Mouse (Mus musculus): ENCODE measurements around the gene Maml2. TPM values are rescaled to one million over a fixed set of nuclear protein-coding genes. Genes with fewer than 3 reads are reported as not detected.

The Maml2 gene
- total RNA-seq, 2 experiments from 2014 or later = 20.5 to 22.8 TPM

DNA sequence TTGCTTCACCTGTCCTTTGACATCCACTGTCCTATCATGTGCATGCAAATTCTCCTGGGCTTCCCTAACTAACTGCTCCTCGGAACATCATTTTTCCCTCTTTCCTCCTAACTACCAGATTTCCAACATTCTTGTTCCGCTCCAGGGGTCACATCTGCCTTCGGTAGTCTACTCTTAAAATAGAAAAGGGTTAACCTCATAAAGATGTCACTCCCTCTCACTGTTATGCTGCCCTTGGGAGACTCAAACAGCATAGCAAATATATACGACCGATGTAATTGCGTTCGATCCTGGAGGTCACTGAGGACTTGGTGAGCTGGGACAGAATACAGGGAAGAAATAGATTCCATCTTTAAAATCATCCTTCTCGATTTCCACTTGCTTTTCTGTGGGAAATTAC, 11.0 kb downstream of the Maml2 start:
- no peak for DNase-seq (ENCODE audit: extremely low spot score in 1 of 2, low spot score in 1 of 2)

DNA sequence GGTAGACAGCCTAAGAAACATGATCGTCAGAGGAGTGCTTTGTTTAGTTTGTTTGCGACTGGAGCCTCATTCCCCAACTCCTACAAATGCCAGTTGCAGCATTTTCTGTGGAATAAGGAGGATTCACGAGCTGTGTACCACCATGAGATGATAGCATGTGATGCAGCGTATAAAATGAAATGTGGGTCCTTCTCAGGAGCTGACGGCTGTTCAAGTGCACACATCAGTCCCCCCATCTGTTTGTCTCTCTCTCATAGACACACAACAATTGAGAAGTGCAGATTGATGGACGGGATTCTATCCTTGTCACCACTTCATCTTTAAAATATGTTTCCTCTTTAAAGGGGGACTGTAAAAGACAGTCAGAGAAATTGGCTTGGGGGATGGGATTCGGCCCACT, 12.1 kb downstream of the Maml2 start:
- no peak for DNase-seq (ENCODE audit: extremely low spot score in 1 of 2, low spot score in 1 of 2)

DNA sequence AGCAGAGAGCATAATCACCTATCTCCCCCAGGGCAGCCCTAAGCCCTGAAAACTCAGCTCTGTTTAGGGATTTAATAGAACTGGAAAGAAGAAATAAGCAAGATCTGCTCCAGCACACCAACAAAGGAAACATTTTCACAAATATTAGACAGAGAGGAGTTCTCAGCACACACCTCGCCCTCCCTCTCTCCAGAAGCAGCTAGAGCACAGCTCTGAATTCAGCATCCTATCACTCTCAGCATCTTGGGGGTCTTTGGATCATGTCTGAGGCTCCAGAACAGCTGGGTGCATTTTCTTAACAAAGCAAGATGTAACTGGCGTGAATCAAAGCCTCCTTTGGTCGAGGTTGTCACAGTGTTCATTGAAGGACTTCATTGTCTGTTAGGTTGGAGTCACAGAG, 12.5 kb downstream of the Maml2 start:
- DNase-seq (ENCODE audit: extremely low spot score in 1 of 2, low spot score in 1 of 2) = no peak

DNA sequence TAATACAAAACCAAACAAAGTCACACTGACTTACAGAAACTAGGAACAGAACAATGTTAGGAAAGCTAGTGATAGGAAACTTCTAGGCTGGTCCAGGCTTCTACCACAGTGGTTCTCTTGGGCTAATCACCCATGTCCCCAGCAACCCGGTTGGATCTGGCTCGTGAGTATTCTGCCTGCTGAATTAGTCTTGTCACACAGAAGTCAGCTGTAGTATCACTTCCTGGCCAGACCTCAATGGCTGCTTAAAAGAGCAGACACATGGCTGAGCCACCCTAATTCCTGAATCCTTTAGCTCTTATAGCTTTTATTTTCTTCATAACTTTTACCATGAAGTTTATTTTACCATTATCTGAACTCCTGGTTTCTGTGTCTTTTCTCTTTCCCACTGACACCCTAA, 13.3 kb downstream of the Maml2 start:
- no peak for DNase-seq (ENCODE audit: extremely low spot score in 1 of 2, low spot score in 1 of 2)

- DNase-seq (ENCODE audit: extremely low spot score in 1 of 2, low spot score in 1 of 2) = no peak
Observed at GRCm38 (mm10) chr9:13313923-13314322, 16.2 kb downstream of the Maml2 start.

DNA sequence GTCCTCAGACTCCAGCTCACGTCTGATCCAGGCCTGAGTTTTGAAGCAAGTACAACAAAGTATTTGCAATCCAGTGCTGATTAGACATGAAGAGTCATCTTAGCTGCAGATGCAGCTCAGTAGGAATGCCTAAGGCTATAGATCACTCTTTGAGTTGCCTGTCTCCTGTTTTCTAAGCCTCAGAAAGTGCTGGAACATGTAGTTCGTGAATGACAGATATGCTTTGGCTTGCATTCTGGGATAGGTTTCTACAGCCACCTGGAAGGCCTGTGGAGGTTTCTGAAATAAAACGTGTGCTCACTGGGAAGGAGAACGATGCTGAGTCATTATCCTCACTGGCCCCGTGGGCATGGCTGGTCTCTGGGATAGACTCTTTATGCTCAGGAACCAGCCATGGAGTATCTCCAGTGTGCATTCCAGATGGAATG, 16.8 kb downstream of the Maml2 start:
- no peak for DNase-seq (ENCODE audit: extremely low spot score in 1 of 2, low spot score in 1 of 2)

GRCm38 (mm10) chr9:13315393-13315792, 17.6 kb downstream of the Maml2 start:
- no peak for DNase-seq (ENCODE audit: extremely low spot score in 1 of 2, low spot score in 1 of 2)

DNA sequence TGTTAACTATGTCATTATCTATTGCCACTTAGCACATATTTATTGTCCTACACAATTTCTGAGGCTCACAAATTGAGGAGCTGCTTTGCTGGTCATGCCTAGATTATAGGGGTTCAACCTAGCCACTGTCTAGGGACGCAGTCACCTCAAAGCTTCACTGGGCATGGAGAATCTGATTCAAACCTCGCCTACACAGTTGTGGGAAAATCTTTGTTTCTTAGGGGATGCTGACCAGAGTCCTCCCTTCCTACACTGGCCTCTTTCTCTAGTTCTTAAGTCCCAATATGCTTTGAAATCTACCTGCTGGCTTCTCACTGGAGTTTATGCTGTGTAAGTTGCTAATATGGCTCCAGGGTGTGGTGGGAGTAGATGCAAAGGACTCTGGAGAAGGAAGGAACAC, 21.8 kb downstream of the Maml2 start:
- DNase-seq (ENCODE audit: extremely low spot score in 1 of 2, low spot score in 1 of 2) = no peak

DNA sequence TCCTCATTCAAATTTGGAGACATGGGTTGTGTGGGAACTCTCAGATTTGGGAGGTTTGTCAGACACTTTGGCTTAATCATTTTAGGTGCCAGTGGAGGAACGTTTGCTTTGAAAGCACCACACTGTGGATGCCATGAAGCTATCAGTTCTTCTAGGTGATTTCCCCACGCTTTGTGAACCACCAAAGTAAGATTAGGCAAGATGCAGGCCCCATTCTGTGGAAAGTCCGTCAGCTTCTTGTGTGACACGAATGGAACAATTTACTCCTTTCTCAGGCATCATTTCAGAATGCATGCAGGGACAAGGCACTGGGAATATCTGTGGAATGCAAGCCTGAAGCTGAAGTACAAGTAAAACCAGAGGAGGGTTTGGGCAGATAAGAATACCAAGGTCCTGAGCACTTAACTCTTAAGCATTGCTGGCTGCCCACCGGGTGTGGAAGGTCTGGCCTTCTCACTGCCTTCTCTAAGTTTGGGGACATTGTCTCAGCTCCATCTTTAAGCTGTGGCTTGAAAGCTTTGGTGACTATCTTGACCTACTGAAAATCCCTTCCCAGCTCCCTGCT, 23.1 kb downstream of the Maml2 start:
- DNase-seq (ENCODE audit: extremely low spot score in 1 of 2, low spot score in 1 of 2) = no peak

GRCm38 (mm10) chr9:13323074-13323473, 25.3 kb downstream of the Maml2 start:
- no peak for DNase-seq (ENCODE audit: extremely low spot score in 1 of 2, low spot score in 1 of 2)

DNA sequence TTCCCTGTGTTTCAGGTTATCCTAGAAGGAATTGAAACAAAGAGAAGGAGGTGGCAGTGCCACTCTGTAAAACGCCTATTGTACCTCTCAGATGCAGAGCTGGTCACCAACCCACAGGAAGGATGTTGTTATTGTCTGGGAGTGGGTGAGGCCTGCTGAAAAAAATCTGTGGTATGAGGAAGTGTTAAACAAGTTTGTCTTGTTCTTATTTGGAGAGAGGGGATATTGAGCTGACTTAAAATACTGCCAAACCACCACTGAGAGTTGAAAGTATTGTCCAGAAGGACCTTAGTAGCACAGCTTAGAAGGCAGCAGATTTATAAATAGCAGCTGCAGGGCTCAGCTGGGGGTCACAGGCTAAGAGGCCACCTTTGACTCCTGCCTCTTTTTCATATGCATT, 25.9 kb downstream of the Maml2 start:
- no peak for DNase-seq (ENCODE audit: extremely low spot score in 1 of 2, low spot score in 1 of 2)

DNA sequence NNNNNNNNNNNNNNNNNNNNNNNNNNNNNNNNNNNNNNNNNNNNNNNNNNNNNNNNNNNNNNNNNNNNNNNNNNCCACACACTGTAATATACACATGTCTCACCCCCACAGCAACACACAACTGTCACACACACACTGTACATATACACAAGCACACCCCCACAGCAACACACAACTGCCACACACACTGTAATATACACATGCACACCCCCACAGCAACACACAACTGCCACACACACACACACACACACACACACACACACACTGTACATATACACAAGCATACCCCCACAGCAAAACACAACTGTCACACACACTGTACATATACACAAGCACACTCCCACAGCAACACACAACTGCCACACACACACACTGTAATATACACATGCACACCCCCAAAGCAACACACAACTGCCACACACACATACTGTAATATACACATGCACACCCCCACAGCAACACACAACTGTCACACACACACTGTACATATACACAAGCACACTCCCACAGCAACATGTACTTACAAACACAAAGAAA, 116.5 kb downstream of the Maml2 start:
- no peak for DNase-seq (ENCODE audit: extremely low spot score in 1 of 2, low spot score in 1 of 2)

- peak in 1 of 2 experiments; percentile 44 for DNase-seq (ENCODE audit: extremely low spot score in 1 of 2, low spot score in 1 of 2)
Observed at GRCm38 (mm10) chr9:13425031-13425940, 127.5 kb downstream of the Maml2 start.

DNA sequence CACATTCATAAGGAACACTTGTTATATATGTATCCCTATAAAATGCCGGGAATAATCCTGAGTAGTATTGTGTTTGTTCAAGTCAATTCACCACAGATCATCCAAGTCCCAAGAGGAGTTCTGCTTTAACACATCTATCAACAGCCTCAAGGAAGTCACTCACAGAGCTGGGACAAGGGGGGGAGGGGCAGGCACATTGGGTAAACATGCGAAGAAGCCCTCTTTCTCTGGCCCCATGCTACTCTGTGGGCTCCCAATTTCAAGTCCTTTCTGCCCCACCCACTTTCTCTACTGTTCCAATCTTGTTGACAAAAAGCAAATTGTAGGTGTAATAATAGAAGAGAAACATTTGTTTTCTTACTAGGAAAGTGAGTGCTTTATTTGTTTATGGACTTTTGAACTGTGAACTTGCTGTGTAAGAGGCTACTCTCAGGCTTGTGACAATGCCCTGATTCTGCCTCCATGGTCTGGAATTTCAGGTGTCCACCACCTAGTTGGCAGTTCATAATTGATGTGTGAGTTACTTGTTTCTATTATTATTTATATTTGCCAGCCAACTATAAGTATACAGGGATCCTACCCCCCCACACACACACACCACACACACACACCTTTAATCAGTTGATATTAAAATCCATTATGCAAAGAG, 131.8 kb downstream of the Maml2 start:
- no peak for DNase-seq (ENCODE audit: extremely low spot score in 1 of 2, low spot score in 1 of 2)

- no peak for DNase-seq (ENCODE audit: extremely low spot score in 1 of 2, low spot score in 1 of 2)
Observed at GRCm38 (mm10) chr9:13430302-13430701, 132.5 kb downstream of the Maml2 start.

DNA sequence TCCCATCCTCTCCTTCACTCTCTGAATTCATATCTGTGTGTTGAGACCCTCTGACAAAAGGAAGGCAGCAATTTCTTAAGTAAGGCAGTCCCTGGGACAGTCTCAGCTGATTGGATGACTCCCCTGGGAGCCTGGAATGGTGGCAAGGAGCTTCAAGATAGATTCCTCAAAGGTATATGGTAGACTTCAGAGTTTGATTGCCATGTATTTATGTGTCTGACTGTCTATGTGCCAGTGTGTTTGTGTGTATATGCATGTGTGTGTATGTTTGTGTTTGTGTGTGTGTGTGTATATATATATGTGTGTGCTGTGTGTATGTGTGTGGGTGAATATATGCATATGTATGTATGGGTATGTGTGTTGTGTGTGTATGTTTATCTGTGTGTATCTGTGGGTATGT, 133.0 kb downstream of the Maml2 start:
- no peak for DNase-seq (ENCODE audit: extremely low spot score in 1 of 2, low spot score in 1 of 2)

DNA sequence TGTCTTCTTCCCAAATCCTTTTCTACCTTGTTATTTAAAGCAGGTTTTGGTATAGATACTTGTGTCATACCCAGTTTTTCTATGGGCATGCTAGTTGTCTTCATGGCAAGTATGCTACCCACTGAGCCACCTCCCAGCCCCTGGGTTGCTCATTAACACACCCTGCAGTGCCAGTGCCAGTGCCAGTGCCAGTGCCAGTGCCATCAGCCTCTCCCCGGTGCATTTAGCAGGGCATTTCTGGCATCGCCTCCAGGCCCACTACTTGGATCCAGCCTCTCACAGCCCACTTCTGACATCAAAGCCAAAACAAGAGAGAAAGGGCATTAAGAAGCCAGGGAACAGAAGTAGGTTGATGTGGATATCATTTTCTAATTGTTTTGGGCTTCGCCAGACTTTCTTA, 133.9 kb downstream of the Maml2 start:
- no peak for DNase-seq (ENCODE audit: extremely low spot score in 1 of 2, low spot score in 1 of 2)

DNA sequence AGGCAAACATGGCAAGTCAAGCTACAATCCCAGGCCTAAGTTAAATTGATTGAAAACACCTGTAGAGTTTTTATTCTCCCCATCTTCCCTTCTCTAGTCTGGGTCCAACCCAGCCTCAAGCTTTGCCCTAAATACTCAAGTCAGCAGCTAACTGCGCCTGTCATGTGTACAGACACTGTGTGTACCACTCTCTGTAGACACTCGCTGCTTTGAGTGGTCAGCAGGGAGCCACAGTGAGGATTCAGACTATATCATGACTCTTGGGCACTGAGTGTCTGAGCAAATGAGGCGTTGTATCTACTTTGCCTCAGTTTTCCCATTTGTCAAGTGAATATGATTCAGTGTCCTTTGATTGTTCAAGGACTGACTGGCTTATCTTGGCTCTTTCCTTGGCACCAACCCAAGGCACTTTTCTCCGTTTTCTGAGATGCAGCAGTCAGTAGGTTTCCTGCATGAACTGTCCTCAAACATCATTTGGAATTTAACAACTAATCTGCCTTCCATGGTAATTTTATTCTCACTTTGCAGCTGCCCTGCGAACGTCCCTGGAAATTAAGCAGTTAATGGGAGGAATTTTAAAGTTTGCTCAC, 135.8 kb downstream of the Maml2 start:
- no peak for DNase-seq (ENCODE audit: extremely low spot score in 1 of 2, low spot score in 1 of 2)

DNA sequence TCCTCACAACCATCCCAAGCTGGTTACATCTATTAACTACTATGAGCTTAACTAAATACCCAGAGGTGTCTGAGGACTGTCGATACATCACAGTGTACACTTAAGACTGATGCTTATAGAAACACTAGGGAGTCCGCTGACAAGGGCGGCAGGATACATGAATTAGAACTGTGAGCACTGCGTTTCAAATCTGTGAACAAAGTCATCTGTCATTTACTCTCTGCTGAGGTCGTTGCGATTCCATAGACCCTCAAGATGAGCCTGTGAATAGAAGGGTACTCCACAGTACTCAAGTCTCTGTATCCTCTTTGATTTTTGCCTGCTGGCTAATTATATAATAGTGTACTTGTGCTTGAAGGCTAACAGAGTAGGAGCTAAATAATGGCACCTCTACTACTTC, 143.2 kb downstream of the Maml2 start:
- no peak for DNase-seq (ENCODE audit: extremely low spot score in 1 of 2, low spot score in 1 of 2)

- no peak for DNase-seq (ENCODE audit: extremely low spot score in 1 of 2, low spot score in 1 of 2)
Observed at GRCm38 (mm10) chr9:13442012-13442735, 144.4 kb downstream of the Maml2 start.

Data from layer of hippocampus, postnatal 25 days (tissue).